Mouse (Mus musculus) kidney, adult 2 months (tissue): Measurements from ENCODE around the gene Nabp2. TPM values are rescaled to one million over a fixed set of nuclear protein-coding genes. Genes with fewer than 3 reads are reported as not detected.

Source experiments
- DNase-seq: peaks from one replicate; pipeline ENCODE4 v3.0.0; 2021
- H3K27ac ChIP-seq: fragments of 200-500 bp; 2 replicates; pipeline ENCODE4 v1.5.1; 2012; ENCODE audit warnings: low read depth, low read length, control low read depth, inconsistent platforms; ENCODE audit not compliant: insufficient read depth
- H3K27me3 ChIP-seq: fragments of 200-500 bp; replicated peaks from 2 replicates; pipeline ENCODE4 v1.6.1; 2012; ENCODE audit warnings: mild to moderate bottlenecking, moderate library complexity, low read length, inconsistent platforms; ENCODE audit not compliant: control insufficient read depth, insufficient read depth
- H3K36me3 ChIP-seq: fragments of 200-500 bp; 2 replicates; pipeline ENCODE4 v1.6.1; 2012; ENCODE audit warnings: mild to moderate bottlenecking, moderate library complexity, low read length, inconsistent platforms; ENCODE audit not compliant: control insufficient read depth, insufficient read depth
- H3K4me1 ChIP-seq: fragments of 200-500 bp; 2 replicates; pipeline ENCODE4 v1.6.1; 2011; ENCODE audit warnings: low read length; ENCODE audit not compliant: control insufficient read depth, insufficient read depth
- H3K4me3 ChIP-seq: fragments of 200-500 bp; 2 replicates; pipeline ENCODE4 v1.5.1; 2011; ENCODE audit warnings: mild to moderate bottlenecking, low read depth, low read length, control low read depth; ENCODE audit not compliant: insufficient read depth
- CTCF ChIP-seq: fragments of 200-500 bp; conservative IDR thresholded peaks from 2 replicates; pipeline ENCODE4 v1.5.1; 2011; ENCODE audit warnings: low read depth, mild to moderate bottlenecking, control low read depth, low read length, moderate library complexity, mixed read lengths; ENCODE audit not compliant: insufficient read depth, insufficient read length
- POLR2A ChIP-seq: fragments of 200-500 bp; IDR thresholded peaks from one replicate; pipeline ENCODE4 v1.6.1; 2011; ENCODE audit warnings: low read depth, low read length, control low read depth
- whole genome bisulfite sequencing: fragments of 180-500 bp; shearing (Covaris S2); methylation state at CpG from one replicate; pipeline ENCODE4 v1.1.7; 2018; 5-methylcytosine and 5-hydroxymethylcytosine counted together
- polyA plus RNA-seq: library from polyadenylated mRNA; depleted of rRNA; stranded (reverse); fragments of >200 nt; gene quantifications from 2 replicates; pipeline ENCODE4 v1.2.3, GENCODE M21; 2012; rRNA removed

Gene Nabp2
- 33.2 and 37.8 TPM in 2 replicates for polyA plus RNA-seq

- WGBS = under 1% methylated on average over 46 of the region's 50 CpGs
- no peaks in the 10 kb centered on the region for H3K27me3 ChIP-seq
- peaks cover 13% of the 10 kb centered on the region for H3K4me1 ChIP-seq
- TF ChIP-seq POLR2A = peak; percentile 80
- TF ChIP-seq CTCF = no peak
- DNase-seq = peak; percentile 98
- H3K27ac ChIP-seq = peak within 1 kb of the TSS; percentile 84
- H3K36me3 ChIP-seq = no peaks in the 10 kb centered on the region; the same call in 1 of the 2 replicates
- H3K4me3 ChIP-seq = peak within 1 kb of the TSS; percentile 69
Observed at GRCm38 (mm10) chr10:128411211-128412054, at the start of gene Nabp2, which contains the start of gene Rnf41. Nabp2 (minus strand) TSS chr10:128411492. Rnf41 (plus strand) TSS chr10:128411657.

- peak overlapping the region; percentile 60 for H3K4me3 ChIP-seq
- peaks cover 7% of the 10 kb centered on the region for H3K36me3 ChIP-seq
- H3K27me3 ChIP-seq = no peaks in the 10 kb centered on the region
- 5% methylated on average over 5 of the region's 5 CpGs for WGBS
- H3K4me1 ChIP-seq = peaks cover 10% of the 10 kb centered on the region
- H3K27ac ChIP-seq = peak overlapping the region; percentile 33; the same call in 1 of the 2 replicates
- TF ChIP-seq CTCF (no peak), POLR2A (no peak)
- DNase-seq = no peak
Observed at GRCm38 (mm10) chr10:128460270-128460630, 49.0 kb upstream of the Nabp2 start.

GRCm38 (mm10) chr10:128459409-128460269 is 48.3 kb upstream of the Nabp2 start:
- peaks cover 10% of the 10 kb centered on the region for H3K4me1 ChIP-seq
- TF ChIP-seq CTCF (no peak), POLR2A (peak; percentile 14)
- peak overlapping the region; percentile 82 for H3K27ac ChIP-seq
- H3K27me3 ChIP-seq = no peaks in the 10 kb centered on the region
- WGBS = under 1% methylated on average over 48 of the region's 67 CpGs
- peak; percentile 43 for DNase-seq
- H3K36me3 ChIP-seq = peaks cover 6% of the 10 kb centered on the region; the same call in 1 of the 2 replicates
- H3K4me3 ChIP-seq = peak overlapping the region; percentile 60

- Histone ChIP-seq H3K27ac (peak within 1 kb of the TSS; percentile 82), H3K4me3 (peak within 1 kb of the TSS; percentile 75), H3K27me3 (no peaks in the 10 kb centered on the region), H3K36me3 (peaks cover 4% of the 10 kb centered on the region; the same call in 1 of the 2 replicates), H3K4me1 (peaks cover 10% of the 10 kb centered on the region)
- no peak for TF ChIP-seq POLR2A
- peak; percentile 37 for TF ChIP-seq CTCF
- 1% methylated on average over 74 of the region's 86 CpGs for WGBS
- DNase-seq = peak; percentile 89
Observed at GRCm38 (mm10) chr10:128458719-128459408, 47.6 kb upstream of the Nabp2 start, which contains the start of gene Smarcc2. Smarcc2 (plus strand) TSS chr10:128459248.

- Histone ChIP-seq H3K36me3 (no peaks in the 10 kb centered on the region; the same call in 1 of the 2 replicates), H3K27me3 (no peaks in the 10 kb centered on the region), H3K27ac (peak overlapping the region; percentile 74), H3K4me1 (peaks cover 10% of the 10 kb centered on the region), H3K4me3 (peak overlapping the region; percentile 75)
- peak; percentile 90 for DNase-seq
- no peak for TF ChIP-seq CTCF
- no peak for TF ChIP-seq POLR2A
- under 1% methylated on average over 29 of the region's 29 CpGs for WGBS
Observed at GRCm38 (mm10) chr10:128458348-128458718, 47.0 kb upstream of the Nabp2 start.

GRCm38 (mm10) chr10:128457676-128458075 is 46.4 kb upstream of the Nabp2 start:
- no peaks in the 10 kb centered on the region for H3K36me3 ChIP-seq
- WGBS = 53% methylated on average over 6 of the region's 6 CpGs
- DNase-seq = peak; percentile 54
- no peaks in the 10 kb centered on the region for H3K27me3 ChIP-seq
- no peak for TF ChIP-seq POLR2A
- no peak for TF ChIP-seq CTCF
- H3K4me1 ChIP-seq = peaks cover 10% of the 10 kb centered on the region
- H3K4me3 ChIP-seq = no peak overlapping the region
- peak overlapping the region; percentile 15 for H3K27ac ChIP-seq
